Comparison of ENCODE assay signal across 13 mouse cellular contexts in the genomic region with DNA sequence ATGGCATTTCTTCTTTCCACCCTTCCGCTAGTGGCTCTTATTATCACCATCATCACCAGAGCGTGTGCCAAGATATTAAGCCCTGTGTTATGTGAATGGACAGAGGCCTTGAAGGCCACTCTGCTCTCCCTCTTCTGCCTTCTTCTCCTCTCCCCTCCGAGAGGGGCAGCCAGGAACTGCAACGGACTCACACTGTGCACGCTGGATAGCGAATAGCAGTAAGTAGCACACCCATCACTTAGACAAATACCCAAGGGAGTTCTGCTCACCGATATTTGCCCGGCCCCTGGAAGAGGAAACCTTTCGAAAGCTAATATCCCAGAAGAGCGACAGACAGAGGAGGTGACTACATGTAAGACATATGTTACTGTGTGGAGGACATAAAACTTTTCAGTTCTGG. TPM values are rescaled to one million over a fixed set of nuclear protein-coding genes. Genes with fewer than 3 reads are reported as not detected.
DNase-seq lines count a peak whose midpoint lies in the region; ATAC-seq lines count a peak whose summit lies in the region.
"Had no signal": no experiment of that assay in that cellular context is flagged by ENCODE, and none has a peak within 500 bp of the region (broad histone marks: within the 10 kb centered on the region; RNA-seq: fewer than 3 reads in every experiment).

No protein-coding gene starts in this region.

- H3K9me3 ChIP-seq in forebrain, embryonic 10.5 days = no peaks in the 10 kb centered on the region
- no peaks in the 10 kb centered on the region for H3K9me3 ChIP-seq in forebrain, embryonic 11.5 days (ENCODE audit: control insufficient read depth, low read length)
- H3K9me3 ChIP-seq in hindbrain, embryonic 15.5 days = no peaks in the 10 kb centered on the region
- H3K9me3 ChIP-seq in midbrain, embryonic 16.5 days (replicated peaks; ENCODE audit: control insufficient read depth, low read length, poor library complexity, severe bottlenecking) = no peaks in the 10 kb centered on the region
- H3K9me3 ChIP-seq: heart, embryonic 10.5 days had no signal

- DNase-seq in forebrain, embryonic 10.5 days (ENCODE audit: extremely low spot score, low spot score) = peak; percentile 34
- no peak for DNase-seq in forebrain, embryonic 11.5 days (ENCODE audit: low spot score)
- peak; percentile 64 for DNase-seq in NIH3T3 (ENCODE audit: low read depth)
- DNase-seq in cerebellum, postnatal 4 days (ENCODE audit: low spot score in 2 of 2) = no peak
- no peak for DNase-seq in cerebellum, adult 9-10 months
- DNase-seq: adrenal gland, postnatal 25 days; cerebellum, adult 9-11 months; kidney, adult 2 months; liver, postnatal 0 days had no signal

- peaks cover 84% of the 10 kb centered on the region for H3K27me3 ChIP-seq in forebrain, embryonic 10.5 days (ENCODE audit: poor library complexity, severe bottlenecking)
- H3K27me3 ChIP-seq in forebrain, embryonic 11.5 days (ENCODE audit: control insufficient read depth, insufficient read depth, low read length) = peaks cover 67% of the 10 kb centered on the region
- H3K27me3 ChIP-seq in hindbrain, embryonic 15.5 days = peaks cover 74% of the 10 kb centered on the region
- peaks cover 55% of the 10 kb centered on the region for H3K27me3 ChIP-seq in midbrain, embryonic 16.5 days (ENCODE audit: control insufficient read depth, insufficient read depth, low read depth, low read length)

- H3K9ac ChIP-seq in forebrain, embryonic 11.5 days (ENCODE audit: low read length) = no peak overlapping the region
- no peak overlapping the region for H3K9ac ChIP-seq in hindbrain, embryonic 15.5 days
- H3K9ac ChIP-seq in midbrain, embryonic 16.5 days (ENCODE audit: low read depth, low read length) = no peak overlapping the region
- H3K9ac ChIP-seq: liver, postnatal 0 days had no signal

- H3K4me1 ChIP-seq in forebrain, embryonic 10.5 days = peaks cover 35% of the 10 kb centered on the region
- H3K4me1 ChIP-seq in forebrain, embryonic 11.5 days (replicated peaks; ENCODE audit: control insufficient read depth, insufficient read depth, low read length) = peaks cover 15% of the 10 kb centered on the region
- peaks cover 26% of the 10 kb centered on the region for H3K4me1 ChIP-seq in hindbrain, embryonic 15.5 days (replicated peaks)
- H3K4me1 ChIP-seq in midbrain, embryonic 16.5 days (ENCODE audit: control insufficient read depth, insufficient read depth, low read length) = peaks cover 23% of the 10 kb centered on the region

- no peak overlapping the region for H3K4me2 ChIP-seq in forebrain, embryonic 11.5 days (ENCODE audit: low read depth, low read length, severe bottlenecking)
- peak overlapping the region; percentile 58 for H3K4me2 ChIP-seq in hindbrain, embryonic 15.5 days
- H3K4me2 ChIP-seq in midbrain, embryonic 16.5 days (ENCODE audit: low read length) = peak overlapping the region; percentile 17; the same call in 1 of the 2 replicates

- no peak overlapping the region for H3K27ac ChIP-seq in forebrain, embryonic 10.5 days
- H3K27ac ChIP-seq in forebrain, embryonic 11.5 days (ENCODE audit: low read depth, low read length) = no peak overlapping the region
- no peak overlapping the region for H3K27ac ChIP-seq in hindbrain, embryonic 15.5 days (replicated peaks)
- no peak overlapping the region for H3K27ac ChIP-seq in midbrain, embryonic 16.5 days (ENCODE audit: low read length)
- H3K27ac ChIP-seq: heart, embryonic 10.5 days had no signal

- H3K4me3 ChIP-seq in forebrain, embryonic 10.5 days = no peak overlapping the region
- no peak overlapping the region for H3K4me3 ChIP-seq in forebrain, embryonic 11.5 days (ENCODE audit: low read depth, low read length)
- no peak overlapping the region; the same call in 1 of the 2 replicates for H3K4me3 ChIP-seq in hindbrain, embryonic 15.5 days
- H3K4me3 ChIP-seq in midbrain, embryonic 16.5 days (ENCODE audit: low read depth, low read length) = no peak overlapping the region

- H3K36me3 ChIP-seq in forebrain, embryonic 10.5 days (replicated peaks) = no peaks in the 10 kb centered on the region
- no peaks in the 10 kb centered on the region for H3K36me3 ChIP-seq in forebrain, embryonic 11.5 days (ENCODE audit: control insufficient read depth, insufficient read depth, low read length)
- no peaks in the 10 kb centered on the region for H3K36me3 ChIP-seq in hindbrain, embryonic 15.5 days
- no peaks in the 10 kb centered on the region for H3K36me3 ChIP-seq in midbrain, embryonic 16.5 days (ENCODE audit: control insufficient read depth, insufficient read depth, low read length)
- H3K36me3 ChIP-seq: heart, embryonic 10.5 days had no signal

- WGBS in forebrain, embryonic 10.5 days = 2% methylated on average over 10 of the region's 10 CpGs
- 5% methylated on average over 10 of the region's 10 CpGs for WGBS in forebrain, embryonic 11.5 days
- 4% methylated on average over 10 of the region's 10 CpGs for WGBS in hindbrain, embryonic 15.5 days
- WGBS in midbrain, embryonic 16.5 days = 4% methylated on average over 10 of the region's 10 CpGs

- no peak for ATAC-seq in forebrain, embryonic 11.5 days (replicated peaks; ENCODE audit: low FRiP score)
- no peak for ATAC-seq in hindbrain, embryonic 15.5 days (ENCODE audit: low FRiP score, low read depth)
- no peak for ATAC-seq in midbrain, embryonic 16.5 days
- ATAC-seq in erythroblast, adult 5-6 weeks (replicated peaks; ENCODE audit: low FRiP score, poor library complexity, severe bottlenecking) = no peak
- ATAC-seq: liver, postnatal 0 days had no signal

RNA-seq across cellular contexts. Expression of gene Foxf2, which starts 4.9 kb away (rescaled TPM):
- 3.5 and 3.9 TPM in 2 replicates for polyA plus RNA-seq in forebrain, embryonic 10.5 days (2016; fragmentation: Nextera tagmentation; extraction: Ambion mirVana)
- polyA plus RNA-seq in forebrain, embryonic 11.5 days (2014; fragmentation: Nextera tagmentation; extraction: Ambion mirVana) = 5.2 and 6.2 TPM in 2 replicates
- 5.2 and 5.5 TPM in 2 replicates for polyA plus RNA-seq in hindbrain, embryonic 15.5 days (2015; fragmentation: Nextera tagmentation; extraction: Ambion mirVana)
- 4.1 and 4.6 TPM in 2 replicates for polyA plus RNA-seq in midbrain, embryonic 16.5 days (2015; fragmentation: Nextera tagmentation; extraction: Ambion mirVana)
- not detected in 2 replicates for total RNA-seq in erythroblast, adult 5-6 weeks (2015; ENCODE audit: low replicate concordance)
- not detected in 2 replicates for total RNA-seq in erythroblast, adult 5-6 weeks (2017; ENCODE audit: low replicate concordance)
- total RNA-seq: adrenal gland, postnatal 25 days had no signal
- polyA plus RNA-seq: kidney, adult 2 months; liver, postnatal 0 days had no signal

Comparison
In these comparisons a context has a peak if more than half of its experiments do, and no peak if none do; other contexts are left out.
1. DNase-seq: peak in forebrain, embryonic 10.5 days (single experiment) and NIH3T3 (single experiment); none in forebrain, embryonic 11.5 days (single experiment), cerebellum, postnatal 4 days (0 of 2) and cerebellum, adult 9-10 months (single experiment).